Mouse (Mus musculus) kidney, adult 2 months (tissue): ENCODE data around the gene Nlrp6.

ENCODE experiments used
- CTCF ChIP-seq: fragments of 200-500 bp; conservative IDR thresholded peaks from 2 replicates; pipeline ENCODE4 v1.5.1; 2011; ENCODE audit warnings: low read depth, mild to moderate bottlenecking, control low read depth, low read length, moderate library complexity, mixed read lengths; ENCODE audit not compliant: insufficient read depth, insufficient read length
- POLR2A ChIP-seq: fragments of 200-500 bp; IDR thresholded peaks from one replicate; pipeline ENCODE4 v1.6.1; 2011; ENCODE audit warnings: low read depth, low read length, control low read depth

DNA sequence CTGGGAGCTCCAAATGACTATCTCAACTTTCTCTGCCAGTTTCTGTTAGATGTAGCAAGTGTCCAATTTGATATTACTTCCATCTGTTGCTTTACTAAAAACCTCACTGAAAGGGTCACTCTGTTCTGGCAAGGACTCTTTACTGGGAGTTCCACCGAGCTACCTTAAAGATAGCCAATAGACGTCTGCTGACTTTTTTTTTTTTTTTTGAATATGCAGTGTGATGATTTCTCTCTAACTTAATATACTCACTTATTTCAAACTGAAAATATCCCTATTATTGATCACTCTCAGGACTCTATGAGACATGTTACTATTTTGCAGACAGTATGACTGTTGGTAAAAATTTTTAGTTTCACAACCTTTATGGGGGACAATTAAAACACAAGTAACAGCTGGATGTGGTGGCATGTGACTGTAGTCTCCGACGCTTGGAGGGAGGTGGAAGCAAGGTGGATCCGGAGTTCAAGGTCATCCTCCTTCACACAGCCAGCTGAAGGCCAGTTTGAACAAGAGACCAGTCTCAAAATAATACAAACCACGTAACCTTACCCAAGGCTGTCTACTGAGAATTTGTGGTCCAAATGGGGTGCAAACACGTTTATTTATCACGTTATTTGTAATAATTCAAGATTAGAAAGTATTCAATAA lies 39.7 kb upstream of the Nlrp6 start:
- no peak for TF ChIP-seq CTCF
- no peak for TF ChIP-seq POLR2A
